Mouse (Mus musculus): ENCODE measurements around the gene Lypd3.
"Not testable (repeated sequence)": the region's sequence is repeated elsewhere in the genome, so short reads cannot be mapped to it uniquely, and the experiment has no call there.

The Lypd3 gene

GRCm38 (mm10) chr7:24614816-24615215 is 21.5 kb upstream of the Lypd3 start:
- DNase-seq, result no peak

GRCm38 (mm10) chr7:24617763-24618162 is 18.6 kb upstream of the Lypd3 start:
- DNase-seq, result no peak

DNA sequence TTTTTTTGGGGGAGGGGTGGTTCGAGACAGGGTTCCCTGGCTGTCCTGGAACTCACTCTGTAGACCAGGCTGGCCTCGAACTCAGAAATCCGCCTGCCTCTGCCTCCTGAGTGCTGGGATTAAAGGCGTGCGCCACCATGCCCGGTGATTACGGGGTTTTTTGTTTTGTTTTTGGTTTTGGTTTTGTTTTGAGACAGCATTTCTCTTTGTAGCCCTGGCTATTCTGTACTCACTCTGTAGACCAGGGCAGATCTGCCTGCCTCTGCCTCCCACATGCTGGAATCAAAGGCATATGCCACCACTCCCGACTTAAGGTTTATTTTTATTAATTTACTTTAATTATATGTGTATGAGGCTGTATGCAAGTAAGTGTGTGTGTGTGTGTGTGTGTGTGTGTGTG is 18.0 kb upstream of the Lypd3 start:
- DNase-seq, result not testable (repeated sequence)

GRCm38 (mm10) chr7:24619671-24620397 is 16.5 kb upstream of the Lypd3 start:
- no peak for DNase-seq

DNA sequence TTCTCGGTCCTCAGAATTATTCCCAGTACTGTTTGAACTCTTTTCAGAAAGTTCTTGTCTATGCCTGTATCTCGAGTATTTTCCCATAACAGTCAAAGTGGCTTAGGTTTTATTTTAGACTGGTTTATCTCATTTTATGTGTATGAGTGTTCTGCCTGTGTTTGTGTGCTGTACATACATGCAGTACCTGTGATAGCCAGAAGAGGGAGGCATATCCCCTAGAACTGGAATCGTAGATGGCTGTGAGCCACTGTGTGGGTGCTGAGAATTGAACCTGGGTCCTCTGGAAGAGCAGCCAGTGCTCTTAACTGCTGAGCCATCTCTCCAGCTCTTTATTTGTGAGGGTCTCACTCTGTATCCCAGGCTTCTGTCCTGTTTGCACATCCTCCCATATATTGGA is 15.2 kb upstream of the Lypd3 start:
- DNase-seq, result no peak

DNA sequence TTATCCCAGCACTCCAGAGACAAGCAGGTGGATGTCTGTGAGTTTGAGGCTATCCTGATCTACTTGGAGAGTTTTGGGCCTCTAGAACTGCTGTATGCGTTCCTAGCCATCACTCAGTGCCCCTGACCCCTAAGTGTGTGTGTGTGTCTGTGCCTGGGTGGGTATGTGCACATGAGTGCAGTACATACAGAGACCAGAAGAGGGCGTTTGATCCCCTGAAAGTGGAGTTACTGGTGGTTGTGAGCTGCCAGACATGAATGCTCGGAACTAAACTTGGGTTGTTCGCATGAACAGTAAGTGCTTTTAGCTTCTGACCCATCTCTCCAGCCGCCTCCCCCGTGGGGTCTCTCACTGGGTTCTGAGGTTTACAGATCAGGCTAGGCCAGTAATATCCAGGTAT is 13.4 kb upstream of the Lypd3 start:
- DNase-seq, result no peak

DNA sequence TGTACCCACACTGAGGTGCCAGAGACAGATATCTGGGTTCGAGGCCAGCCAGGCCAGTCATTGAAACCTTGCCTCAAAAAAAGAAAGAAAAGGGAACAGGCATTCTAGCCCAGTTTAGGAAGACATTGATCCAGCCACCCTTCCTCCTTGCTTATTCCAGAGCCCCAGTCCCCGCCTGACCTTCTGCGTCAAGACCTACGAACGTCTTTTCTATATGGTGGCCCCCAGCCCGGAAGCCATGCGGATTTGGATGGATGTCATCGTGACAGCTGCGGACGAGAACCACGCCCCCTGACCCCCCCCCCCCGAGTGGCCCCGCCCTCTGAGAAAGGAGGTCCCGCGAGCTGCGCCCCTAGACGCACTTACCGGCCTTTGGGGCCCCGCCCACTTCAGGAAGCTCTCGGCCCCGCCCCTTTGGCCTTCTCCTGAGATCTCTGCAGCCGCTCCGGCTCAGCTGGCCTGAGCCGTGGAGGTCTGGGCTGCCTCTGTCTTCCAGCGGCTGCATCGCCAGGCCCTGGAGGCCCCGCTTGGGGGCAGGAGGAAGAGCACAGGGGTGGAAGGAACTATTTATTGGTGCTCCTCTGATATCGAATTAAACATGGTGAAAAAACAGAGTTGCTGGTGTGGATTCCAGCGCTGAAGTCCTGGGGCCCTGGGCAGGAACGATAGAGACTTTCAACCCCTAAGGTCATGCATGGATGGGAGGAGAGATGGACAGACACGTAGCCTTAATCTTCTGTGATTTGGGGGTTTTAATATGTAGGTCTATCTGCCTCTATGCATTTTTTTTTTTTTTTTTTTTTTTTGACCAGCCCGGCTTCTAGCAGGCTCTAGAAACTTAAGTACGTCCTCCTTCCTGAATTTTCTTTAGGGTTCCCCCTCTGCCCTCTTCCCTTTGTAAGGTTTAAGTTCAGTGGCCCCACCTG is 7.4 kb upstream of the Lypd3 start:
- DNase-seq, result peak; percentile 84

GRCm38 (mm10) chr7:24629672-24630071 is 6.7 kb upstream of the Lypd3 start:
- DNase-seq, result no peak

DNA sequence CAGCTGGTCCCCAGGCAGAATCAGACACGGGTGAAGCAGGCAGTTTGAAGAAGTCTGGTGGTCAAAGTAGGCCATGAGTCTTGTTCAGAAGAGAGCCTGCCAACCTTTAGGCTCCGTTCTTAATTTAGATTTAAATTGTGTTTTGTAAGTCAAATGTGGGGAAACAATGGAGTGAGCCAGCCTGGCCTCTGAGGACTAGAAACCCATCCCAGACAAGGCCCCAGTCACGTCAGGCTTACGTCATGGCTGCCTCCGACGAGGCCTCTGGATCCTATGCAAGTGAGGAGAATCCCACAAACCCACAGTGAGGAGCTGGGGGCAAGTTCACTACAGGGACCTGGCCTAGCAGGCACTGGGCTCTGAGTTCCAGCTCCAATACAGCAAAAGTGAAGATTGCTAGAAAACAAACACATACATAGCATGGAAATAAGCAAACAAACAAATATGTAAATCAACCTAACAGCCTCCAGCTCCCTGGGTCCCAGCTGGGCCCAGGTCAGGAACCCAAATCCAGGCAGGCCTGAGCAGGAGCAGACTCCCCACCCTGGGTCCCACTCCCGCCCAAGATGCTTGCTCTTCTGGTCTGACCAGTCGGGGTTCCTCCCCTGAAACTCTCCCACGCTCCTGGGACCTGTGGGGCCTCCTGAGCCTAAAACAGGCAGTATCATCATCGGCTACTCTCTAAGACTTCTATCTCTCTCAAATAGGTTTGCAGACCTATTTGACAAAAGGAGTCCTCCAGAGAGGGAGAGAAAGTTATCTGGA is 6.1 kb upstream of the Lypd3 start:
- no peak for DNase-seq

GRCm38 (mm10) chr7:24637046-24637445 is 696 bp downstream of the Lypd3 start:
- DNase-seq, result no peak

- peak; percentile 15 for DNase-seq
Observed at GRCm38 (mm10) chr7:24638026-24638856, 1.9 kb downstream of the Lypd3 start.

DNA sequence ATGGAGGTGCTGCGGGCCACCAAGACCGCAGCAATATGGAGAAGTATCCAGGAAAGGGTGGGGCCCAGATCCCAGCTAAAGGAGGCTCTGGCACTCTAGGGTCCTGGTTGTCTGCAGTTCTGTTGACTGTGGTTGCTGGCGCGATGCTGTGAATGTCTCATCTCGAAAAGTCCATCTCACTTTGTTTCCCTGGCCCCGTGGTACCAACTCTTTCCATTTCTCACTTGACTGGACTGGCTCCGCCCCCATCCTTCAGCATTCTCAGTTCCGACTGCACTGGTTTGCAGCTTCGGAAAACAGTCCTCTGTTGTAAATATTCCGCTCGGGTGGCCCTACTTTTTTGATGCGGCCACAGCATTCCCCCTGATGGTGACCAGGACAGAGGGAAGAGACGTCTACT is 4.1 kb downstream of the Lypd3 start:
- DNase-seq, result no peak

DNA sequence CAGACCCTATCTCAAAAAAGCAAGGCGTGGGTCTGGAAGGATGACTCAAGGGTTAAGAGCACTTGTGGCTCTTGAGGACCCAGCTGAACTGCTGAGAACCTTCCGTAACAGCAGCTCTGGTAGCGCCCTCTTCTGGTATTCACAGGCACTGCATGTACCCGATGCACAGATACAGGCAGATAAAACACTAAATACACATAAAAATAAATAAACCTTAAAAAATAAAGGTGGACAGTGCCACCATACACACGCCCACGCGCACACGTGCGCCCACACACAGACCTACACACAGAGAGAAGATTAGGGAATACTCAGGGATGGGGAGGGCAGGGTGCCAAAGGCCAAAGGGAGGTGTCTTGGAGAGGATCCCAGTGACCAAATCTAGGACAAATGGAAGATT is 6.1 kb downstream of the Lypd3 start:
- DNase-seq, result peak; percentile 63

DNA sequence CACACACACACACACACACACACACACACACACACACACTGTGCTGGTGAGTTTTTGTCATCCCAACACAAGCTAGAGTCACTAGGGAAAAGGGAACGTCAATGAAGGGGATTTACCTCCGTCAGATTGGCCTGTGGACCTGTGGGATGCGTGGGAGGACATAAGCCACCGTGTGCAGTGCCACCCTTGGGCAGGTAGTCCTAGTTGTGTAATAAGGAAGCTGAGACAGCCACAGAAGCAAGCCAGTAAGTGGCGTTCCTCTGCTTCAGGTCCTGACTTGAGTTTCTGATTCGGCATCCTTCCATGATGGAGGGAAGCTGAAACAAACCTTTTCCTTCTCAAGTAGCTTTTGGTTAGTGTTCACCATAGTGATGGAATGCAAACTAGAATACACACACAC is 8.1 kb downstream of the Lypd3 start:
- no peak for DNase-seq

GRCm38 (mm10) chr7:24644996-24645395 is 8.6 kb downstream of the Lypd3 start:
- DNase-seq, result no peak

DNA sequence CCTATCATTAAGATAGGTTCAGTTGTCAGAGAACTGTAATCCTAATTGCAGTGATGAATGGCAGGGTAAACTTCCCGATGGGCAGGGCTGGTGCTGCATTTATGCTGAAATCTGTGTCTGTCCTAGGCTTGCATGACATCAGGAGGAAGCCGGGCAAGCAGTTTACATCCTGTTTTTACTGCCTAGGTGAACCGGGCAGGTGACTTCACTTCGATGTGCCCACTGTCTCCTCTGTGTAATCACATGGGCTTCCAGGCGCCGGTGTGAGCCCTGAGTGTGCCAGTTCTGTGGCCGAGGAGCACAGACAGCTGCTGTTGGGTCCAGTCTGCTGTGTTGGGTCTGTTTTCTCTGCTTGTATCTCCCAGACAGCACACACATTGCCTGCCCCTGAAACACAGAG is 10.1 kb downstream of the Lypd3 start:
- no peak for DNase-seq

DNA sequence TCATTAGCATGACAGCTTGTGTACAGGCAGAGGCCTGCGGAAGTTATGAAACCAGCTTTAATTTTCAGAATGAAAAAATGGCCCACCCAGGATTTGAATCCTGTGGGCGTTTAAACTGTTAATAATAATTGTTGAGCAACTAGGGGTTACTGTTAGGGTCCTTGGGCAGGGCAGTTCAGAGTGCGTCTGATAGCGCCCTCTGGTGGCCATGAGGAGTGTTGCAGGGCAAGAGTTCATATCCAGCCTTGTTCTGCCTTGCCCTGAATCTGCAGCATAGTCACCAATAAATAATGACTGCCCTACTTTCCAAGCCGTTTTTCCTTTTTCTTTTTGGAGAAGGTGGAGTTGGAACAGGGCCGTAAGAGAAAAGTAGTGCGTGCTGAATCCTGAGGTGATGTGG is 17.3 kb downstream of the Lypd3 start:
- peak; percentile 70 for DNase-seq

DNA sequence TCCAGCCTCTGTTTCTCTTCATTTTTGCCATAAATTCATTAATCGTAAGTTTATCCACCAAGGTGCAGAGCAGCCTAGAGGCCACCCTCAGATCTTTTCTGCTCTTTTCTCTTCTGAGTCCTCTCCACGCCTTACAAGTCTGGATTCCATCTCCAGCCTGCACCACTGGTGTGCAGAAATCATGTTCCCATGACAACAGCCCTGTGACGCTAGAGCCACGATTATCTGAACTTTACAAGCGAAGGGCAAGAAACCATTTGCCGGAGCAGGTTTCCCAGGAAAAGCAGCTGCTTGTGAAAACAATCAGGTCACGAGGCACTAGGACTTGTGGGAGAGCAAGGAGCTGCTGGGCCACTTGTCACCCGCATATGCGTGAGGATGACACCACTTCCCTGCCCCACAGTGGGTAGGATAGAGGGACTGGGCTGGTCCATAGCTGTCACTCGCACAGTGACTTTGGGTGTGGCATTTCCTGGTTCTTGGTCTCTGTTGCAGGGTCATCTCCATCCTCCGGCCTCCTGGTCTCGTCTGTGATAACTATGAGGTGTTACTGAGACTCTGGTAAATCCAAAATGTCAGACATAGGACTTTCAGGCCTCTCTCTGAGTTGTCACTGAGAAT is 23.5 kb downstream of the Lypd3 start:
- DNase-seq, result no peak

- DNase-seq, result no peak
Observed at GRCm38 (mm10) chr7:24661118-24661904, 25.0 kb downstream of the Lypd3 start.

- peak; percentile 76 for DNase-seq
Observed at GRCm38 (mm10) chr7:24662575-24662974, 26.2 kb downstream of the Lypd3 start.

DNA sequence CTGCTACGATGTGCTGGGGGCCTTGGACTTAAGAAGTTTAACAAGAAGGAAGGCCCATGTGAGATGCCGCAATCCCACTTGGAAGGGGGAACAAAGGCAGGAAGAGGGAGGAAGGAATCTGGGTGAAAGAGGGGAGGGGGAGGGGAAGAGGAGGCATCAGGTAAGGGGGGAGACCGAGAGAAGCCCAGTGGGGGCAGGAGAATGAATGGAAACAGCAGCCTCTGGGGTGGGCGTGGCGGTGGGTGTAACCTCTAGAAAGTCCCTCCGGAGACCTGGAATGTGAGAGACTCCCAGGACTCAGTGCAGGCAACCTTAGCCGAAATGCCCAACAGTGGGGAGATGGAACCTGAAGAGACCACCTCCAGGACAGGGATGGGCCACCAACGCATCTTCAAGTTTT is 28.0 kb downstream of the Lypd3 start:
- DNase-seq, result no peak

Data from lung, postnatal 14 days (tissue).